Mouse (Mus musculus): ENCODE measurements around the gene Hmcn2. TPM values are rescaled to one million over a fixed set of nuclear protein-coding genes. Genes with fewer than 3 reads are reported as not detected.

Gene Hmcn2
- polyA plus RNA-seq, 1 experiment from 2014 or later, result 5.5 TPM

- Histone ChIP-seq H3K9me3 (ENCODE audit: control insufficient read depth) (no peaks in the 10 kb centered on the region), H3K4me1 (replicated peaks; ENCODE audit: control insufficient read depth, insufficient read depth, low read length) (no peaks in the 10 kb centered on the region), H3K36me3 (ENCODE audit: control insufficient read depth, insufficient read depth) (no peaks in the 10 kb centered on the region), H3K4me3 (ENCODE audit: low read depth, low read length) (no peak overlapping the region), H3K9ac (ENCODE audit: low read depth, low read length) (no peak overlapping the region), H3K27me3 (replicated peaks; ENCODE audit: control insufficient read depth, insufficient read depth, low read length) (no peaks in the 10 kb centered on the region), H3K27ac (ENCODE audit: low read depth, low read length) (no peak overlapping the region), H3K4me2 (replicated peaks; ENCODE audit: low read depth) (no peak overlapping the region)
- 82% methylated on average over 4 of the region's 4 CpGs for WGBS
- no peak for ATAC-seq
- no peak for TF ChIP-seq CTCF (IDR thresholded peaks at IDR 0.05; ENCODE audit: low read depth)
These were observed 131.8 kb downstream of the Hmcn2 start for GRCm38 (mm10) chr2:31446036-31446435.

- Histone ChIP-seq H3K9me3 (ENCODE audit: control insufficient read depth) (no peaks in the 10 kb centered on the region), H3K4me1 (replicated peaks; ENCODE audit: control insufficient read depth, insufficient read depth, low read length) (no peaks in the 10 kb centered on the region), H3K4me2 (replicated peaks; ENCODE audit: low read depth) (no peak overlapping the region), H3K9ac (ENCODE audit: low read depth, low read length) (no peak overlapping the region), H3K4me3 (ENCODE audit: low read depth, low read length) (no peak overlapping the region), H3K27ac (ENCODE audit: low read depth, low read length) (no peak overlapping the region), H3K36me3 (ENCODE audit: control insufficient read depth, insufficient read depth) (no peaks in the 10 kb centered on the region), H3K27me3 (replicated peaks; ENCODE audit: control insufficient read depth, insufficient read depth, low read length) (no peaks in the 10 kb centered on the region)
- ATAC-seq, result no peak
- WGBS, result 50% methylated on average over 4 of the region's 4 CpGs
- no peak for TF ChIP-seq CTCF (IDR thresholded peaks at IDR 0.05; ENCODE audit: low read depth)
These were observed 132.2 kb downstream of the Hmcn2 start for GRCm38 (mm10) chr2:31446456-31446855.

- H3K9me3 ChIP-seq (ENCODE audit: control insufficient read depth), result no peaks in the 10 kb centered on the region
- no peak overlapping the region for H3K4me3 ChIP-seq (ENCODE audit: low read depth, low read length)
- H3K36me3 ChIP-seq (ENCODE audit: control insufficient read depth, insufficient read depth), result no peaks in the 10 kb centered on the region; the same call in 1 of the 2 replicates
- H3K4me1 ChIP-seq (replicated peaks; ENCODE audit: control insufficient read depth, insufficient read depth, low read length), result peaks cover 3% of the 10 kb centered on the region; the same call in 1 of the 2 replicates
- no peak overlapping the region for H3K27ac ChIP-seq (ENCODE audit: low read depth, low read length)
- whole genome bisulfite sequencing, result 76% methylated on average over 2 of the region's 2 CpGs
- H3K9ac ChIP-seq (ENCODE audit: low read depth, low read length), result no peak overlapping the region
- no peak for ATAC-seq
- no peak for TF ChIP-seq CTCF (IDR thresholded peaks at IDR 0.05; ENCODE audit: low read depth)
- no peaks in the 10 kb centered on the region for H3K27me3 ChIP-seq (replicated peaks; ENCODE audit: control insufficient read depth, insufficient read depth, low read length)
- H3K4me2 ChIP-seq (replicated peaks; ENCODE audit: low read depth), result no peak overlapping the region
These were observed 133.3 kb downstream of the Hmcn2 start for GRCm38 (mm10) chr2:31447536-31447935.

- H3K9ac ChIP-seq (ENCODE audit: low read depth, low read length), result no peak overlapping the region
- TF ChIP-seq CTCF (IDR thresholded peaks at IDR 0.05; ENCODE audit: low read depth), result no peak
- no peak overlapping the region for H3K4me3 ChIP-seq (ENCODE audit: low read depth, low read length)
- ATAC-seq, result no peak
- H3K4me1 ChIP-seq (replicated peaks; ENCODE audit: control insufficient read depth, insufficient read depth, low read length), result peaks cover 14% of the 10 kb centered on the region; the same call in 1 of the 2 replicates
- no peaks in the 10 kb centered on the region for H3K9me3 ChIP-seq (ENCODE audit: control insufficient read depth)
- no peak overlapping the region for H3K27ac ChIP-seq (ENCODE audit: low read depth, low read length)
- no peaks in the 10 kb centered on the region for H3K27me3 ChIP-seq (replicated peaks; ENCODE audit: control insufficient read depth, insufficient read depth, low read length)
- H3K4me2 ChIP-seq (replicated peaks; ENCODE audit: low read depth), result no peak overlapping the region
- no peaks in the 10 kb centered on the region; the same call in 1 of the 2 replicates for H3K36me3 ChIP-seq (ENCODE audit: control insufficient read depth, insufficient read depth)
- WGBS, result 60% methylated on average over 3 of the region's 3 CpGs
These were observed 134.7 kb downstream of the Hmcn2 start for GRCm38 (mm10) chr2:31448756-31449440.

GRCm38 (mm10) chr2:31449441-31449815 is 135.2 kb downstream of the Hmcn2 start:
- H3K27me3 ChIP-seq (replicated peaks; ENCODE audit: control insufficient read depth, insufficient read depth, low read length), result no peaks in the 10 kb centered on the region
- H3K4me1 ChIP-seq (replicated peaks; ENCODE audit: control insufficient read depth, insufficient read depth, low read length), result peaks cover 18% of the 10 kb centered on the region
- no peaks in the 10 kb centered on the region for H3K9me3 ChIP-seq (ENCODE audit: control insufficient read depth)
- TF ChIP-seq CTCF (IDR thresholded peaks at IDR 0.05; ENCODE audit: low read depth), result no peak
- WGBS, result 66% methylated on average over 4 of the region's 4 CpGs
- no peak overlapping the region for H3K4me3 ChIP-seq (ENCODE audit: low read depth, low read length)
- no peaks in the 10 kb centered on the region; the same call in 1 of the 2 replicates for H3K36me3 ChIP-seq (ENCODE audit: control insufficient read depth, insufficient read depth)
- H3K9ac ChIP-seq (ENCODE audit: low read depth, low read length), result no peak overlapping the region
- H3K27ac ChIP-seq (ENCODE audit: low read depth, low read length), result no peak overlapping the region
- H3K4me2 ChIP-seq (replicated peaks; ENCODE audit: low read depth), result no peak overlapping the region
- ATAC-seq, result no peak

- Histone ChIP-seq H3K9ac (ENCODE audit: low read depth, low read length) (no peak overlapping the region), H3K4me1 (replicated peaks; ENCODE audit: control insufficient read depth, insufficient read depth, low read length) (peaks cover 23% of the 10 kb centered on the region), H3K4me2 (replicated peaks; ENCODE audit: low read depth) (no peak overlapping the region), H3K36me3 (ENCODE audit: control insufficient read depth, insufficient read depth) (no peaks in the 10 kb centered on the region; the same call in 1 of the 2 replicates), H3K27me3 (replicated peaks; ENCODE audit: control insufficient read depth, insufficient read depth, low read length) (no peaks in the 10 kb centered on the region), H3K9me3 (ENCODE audit: control insufficient read depth) (no peaks in the 10 kb centered on the region), H3K4me3 (ENCODE audit: low read depth, low read length) (no peak overlapping the region), H3K27ac (ENCODE audit: low read depth, low read length) (no peak overlapping the region)
- no peak for TF ChIP-seq CTCF (IDR thresholded peaks at IDR 0.05; ENCODE audit: low read depth)
- WGBS, result 89% methylated on average over 4 of the region's 4 CpGs
- no peak for ATAC-seq
These were observed 135.7 kb downstream of the Hmcn2 start for GRCm38 (mm10) chr2:31449902-31450301.
